ENCODE assay signal across 14 mouse cellular contexts in genomic region chr2:75759196-75759885, GRCm38 (mm10).
"Had no signal": no experiment of that assay in that cellular context is flagged by ENCODE, and none has a peak within 500 bp of the region (broad histone marks: within the 10 kb centered on the region; RNA-seq: fewer than 3 reads in every experiment).

No protein-coding gene starts in this region.

- H3K36me3 ChIP-seq: limb, embryonic 10.5 days; liver, embryonic 15.5 days; stomach, embryonic 15.5 days had no signal

- DNase-seq: kidney, adult 9 months; kidney, postnatal 36 days; lung, adult 2 months; lung, postnatal 36 days; right cerebral cortex, postnatal 14 days; thymus, adult 2 months; thymus, postnatal 25 days had no signal

- H3K9me3 ChIP-seq: limb, embryonic 10.5 days; liver, embryonic 15.5 days; stomach, embryonic 15.5 days had no signal

- H3K27me3 ChIP-seq: liver, embryonic 15.5 days; stomach, embryonic 15.5 days had no signal

- H3K27ac ChIP-seq: kidney, postnatal 0 days; limb, embryonic 10.5 days; liver, embryonic 15.5 days; stomach, embryonic 15.5 days had no signal

- H3K4me3 ChIP-seq: limb, embryonic 10.5 days; liver, embryonic 15.5 days; stomach, embryonic 15.5 days had no signal

- ATAC-seq: intestine, postnatal 0 days; lung, postnatal 0 days had no signal

- H3K9ac ChIP-seq: liver, embryonic 15.5 days; stomach, embryonic 15.5 days had no signal

- H3K4me2 ChIP-seq: liver, embryonic 11.5 days; liver, embryonic 15.5 days; stomach, embryonic 15.5 days had no signal
